Mouse (Mus musculus) spleen, adult 2 months (tissue): Measurements from ENCODE around the gene Col7a1.

ENCODE experiments used
- CTCF ChIP-seq: fragments of 200-500 bp; IDR thresholded peaks from 2 replicates; pipeline ENCODE4 v1.5.1; 2011; ENCODE audit warnings: mild to moderate bottlenecking, inconsistent platforms; ENCODE audit not compliant: insufficient read depth, insufficient read length, insufficient replicate concordance; ENCODE audit errors: extremely low read depth
- POLR2A ChIP-seq: fragments of 200-500 bp; IDR thresholded peaks from 2 replicates; pipeline ENCODE4 v1.6.1; 2011; ENCODE audit warnings: low read depth, low read length, inconsistent platforms

DNA sequence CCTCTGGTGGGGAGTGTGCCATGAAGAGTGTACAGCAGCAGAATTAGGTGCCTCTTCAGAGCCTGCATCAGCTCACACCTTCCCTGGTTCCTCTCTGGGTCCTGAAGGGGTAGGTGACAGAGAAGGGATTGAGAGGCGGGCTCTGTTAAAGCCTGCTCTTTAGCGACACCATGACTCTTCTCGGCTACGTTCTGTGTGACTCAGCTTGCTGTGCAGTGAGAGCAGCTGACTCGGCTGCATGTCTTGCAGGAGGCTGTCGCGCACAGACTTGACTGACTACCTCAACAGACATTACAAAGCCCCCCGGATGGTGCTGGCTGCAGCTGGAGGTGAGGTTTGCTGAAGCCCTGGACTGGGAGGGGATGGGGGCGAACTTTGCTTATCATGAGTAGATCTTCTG lies 8.3 kb upstream of the Col7a1 start:
- TF ChIP-seq CTCF: no peak
- TF ChIP-seq POLR2A: no peak
